Mouse (Mus musculus) lung, embryonic 14.5 days (tissue): ENCODE measurements around the gene Gm960. TPM values are rescaled to one million over a fixed set of nuclear protein-coding genes. Genes with fewer than 3 reads are reported as not detected.

ENCODE experiments used
- ATAC-seq: fragments of 200-750 bp; cut with Nextera tagmentation; 2 replicates; pipeline ENCODE4 v1.8.0; 2017; ENCODE audit warnings: mild to moderate bottlenecking, moderate TSS enrichment, moderate library complexity; ENCODE audit not compliant: insufficient read depth
- DNase-seq: peaks from one replicate; pipeline ENCODE4 v3.0.0-alpha.2; 2015
- H3K27ac ChIP-seq: fragments of 300-500 bp; sonication (generic); 2 replicates; pipeline ENCODE4 v1.5.1; 2014; ENCODE audit warnings: low read depth, mild to moderate bottlenecking, moderate library complexity
- H3K27me3 ChIP-seq: fragments of 300-500 bp; sonication (generic); 2 replicates; pipeline ENCODE4 v1.6.1; 2014; ENCODE audit warnings: low read length, control low read depth; ENCODE audit not compliant: insufficient read depth
- H3K36me3 ChIP-seq: fragments of 300-500 bp; sonication (generic); 2 replicates; pipeline ENCODE4 v1.6.1; 2014; ENCODE audit warnings: control low read depth; ENCODE audit not compliant: insufficient read depth
- H3K4me1 ChIP-seq: fragments of 300-500 bp; sonication (generic); 2 replicates; pipeline ENCODE4 v1.6.1; 2014; ENCODE audit warnings: antibody characterized with exemption, control low read depth; ENCODE audit not compliant: insufficient read depth
- H3K4me2 ChIP-seq: fragments of 300-500 bp; sonication (generic); 2 replicates; pipeline ENCODE4 v1.6.1; 2014; ENCODE audit warnings: mild to moderate bottlenecking
- H3K4me3 ChIP-seq: fragments of 300-500 bp; sonication (generic); 2 replicates; pipeline ENCODE4 v1.5.1; 2014; ENCODE audit warnings: low read depth, low read length
- H3K9ac ChIP-seq: fragments of 300-500 bp; sonication (generic); 2 replicates; pipeline ENCODE4 v1.6.1; 2014
- H3K9me3 ChIP-seq: fragments of 300-500 bp; sonication (generic); 2 replicates; pipeline ENCODE4 v1.6.1; 2016; ENCODE audit warnings: low read depth, low read length, control low read depth
- CTCF ChIP-seq: IDR thresholded peaks from 2 replicates; pipeline ENCODE4 v1.5.1; 2016; ENCODE audit warnings: antibody characterized with exemption, low read depth
- WGBS: fragments of 180-500 bp; shearing (Covaris S2); extraction: QIAGEN DNeasy Blood & Tissue Kit; methylation state at CpG from one replicate; pipeline ENCODE4 v1.1.7; 2014; 5-methylcytosine and 5-hydroxymethylcytosine counted together
- polyA plus RNA-seq: library from polyadenylated mRNA; unstranded; fragments of >200 nt; fragmentation: Nextera tagmentation; extraction: Ambion mirVana; gene quantifications from 2 replicates; pipeline ENCODE4 v1.2.1, GENCODE M21; 2014

Gene Gm960
- polyA plus RNA-seq, 1 experiment from 2014 or later: 2.9 TPM

- Histone ChIP-seq H3K9me3 (no peaks in the 10 kb centered on the region), H3K36me3 (no peaks in the 10 kb centered on the region), H3K27ac (no peak overlapping the region), H3K4me3 (no peak overlapping the region), H3K4me2 (peak overlapping the region; percentile 44), H3K4me1 (no peaks in the 10 kb centered on the region; the same call in 1 of the 2 replicates), H3K27me3 (no peaks in the 10 kb centered on the region), H3K9ac (no peak overlapping the region)
- no peak for ATAC-seq
- WGBS: 74% methylated on average over 15 of the region's 15 CpGs
- TF ChIP-seq CTCF: no peak
- DNase-seq: no peak
Measured at GRCm38 (mm10) chr19:4720112-4720511, 21.6 kb upstream of the Gm960 start.

GRCm38 (mm10) chr19:4719351-4719764 lies 20.9 kb upstream of the Gm960 start:
- 25% methylated on average over 5 of the region's 5 CpGs for WGBS
- DNase-seq: peak; percentile 15
- H3K27ac ChIP-seq: no peak overlapping the region
- no peaks in the 10 kb centered on the region; the same call in 1 of the 2 replicates for H3K4me1 ChIP-seq
- no peaks in the 10 kb centered on the region for H3K36me3 ChIP-seq
- no peak overlapping the region for H3K4me3 ChIP-seq
- no peak for TF ChIP-seq CTCF
- H3K4me2 ChIP-seq: 0 out of 2 replicates have a peak overlapping the region, but pooled peaks have one; percentile 12
- peaks cover 7% of the 10 kb centered on the region for H3K27me3 ChIP-seq
- H3K9me3 ChIP-seq: no peaks in the 10 kb centered on the region
- ATAC-seq: peak; percentile 71
- no peak overlapping the region for H3K9ac ChIP-seq

- H3K9me3 ChIP-seq: no peaks in the 10 kb centered on the region
Measured at GRCm38 (mm10) chr19:4718716-4719115, 20.2 kb upstream of the Gm960 start.

GRCm38 (mm10) chr19:4717281-4717680 lies 18.8 kb upstream of the Gm960 start:
- no peak for TF ChIP-seq CTCF
- Histone ChIP-seq H3K27ac (no peak overlapping the region), H3K4me1 (no peaks in the 10 kb centered on the region; the same call in 1 of the 2 replicates), H3K27me3 (peaks cover 27% of the 10 kb centered on the region), H3K36me3 (no peaks in the 10 kb centered on the region), H3K4me3 (no peak overlapping the region), H3K4me2 (no peak overlapping the region), H3K9ac (no peak overlapping the region), H3K9me3 (no peaks in the 10 kb centered on the region)
- ATAC-seq (no peak), DNase-seq (no peak)
- WGBS: 93% methylated on average over 2 of the region's 2 CpGs

More at GRCm38 (mm10) chr19:4718716-4719115, 20.2 kb upstream of the Gm960 start:
- H3K4me1 ChIP-seq: no peaks in the 10 kb centered on the region; the same call in 1 of the 2 replicates
- no peak overlapping the region for H3K9ac ChIP-seq
- peaks cover 13% of the 10 kb centered on the region for H3K27me3 ChIP-seq
- no peak for DNase-seq
- ATAC-seq: no peak
- H3K4me3 ChIP-seq: no peak overlapping the region
- no peaks in the 10 kb centered on the region for H3K36me3 ChIP-seq
- 27% methylated on average over 12 of the region's 12 CpGs for WGBS
- TF ChIP-seq CTCF: no peak
- peak overlapping the region; percentile 16; the same call in 1 of the 2 replicates for H3K4me2 ChIP-seq
- no peak overlapping the region for H3K27ac ChIP-seq

- Histone ChIP-seq H3K4me1 (no peaks in the 10 kb centered on the region; the same call in 1 of the 2 replicates), H3K27me3 (peaks cover 30% of the 10 kb centered on the region), H3K9me3 (no peaks in the 10 kb centered on the region), H3K9ac (no peak overlapping the region), H3K4me2 (no peak overlapping the region), H3K36me3 (no peaks in the 10 kb centered on the region), H3K4me3 (no peak overlapping the region), H3K27ac (no peak overlapping the region)
- DNase-seq (no peak), ATAC-seq (no peak)
- no peak for TF ChIP-seq CTCF
- 94% methylated on average over 14 of the region's 14 CpGs for WGBS
Measured at GRCm38 (mm10) chr19:4716756-4717155, 18.3 kb upstream of the Gm960 start.

- Histone ChIP-seq H3K4me1 (no peaks in the 10 kb centered on the region; the same call in 1 of the 2 replicates), H3K27me3 (peaks cover 46% of the 10 kb centered on the region), H3K4me3 (no peak overlapping the region), H3K27ac (no peak overlapping the region), H3K36me3 (no peaks in the 10 kb centered on the region), H3K4me2 (no peak overlapping the region), H3K9me3 (no peaks in the 10 kb centered on the region), H3K9ac (no peak overlapping the region)
- DNase-seq (no peak), ATAC-seq (no peak)
- no peak for TF ChIP-seq CTCF
- 66% methylated on average over 3 of the region's 3 CpGs for WGBS
Measured at GRCm38 (mm10) chr19:4713886-4714285, 15.4 kb upstream of the Gm960 start.

- Histone ChIP-seq H3K27me3 (peaks cover 46% of the 10 kb centered on the region), H3K4me1 (no peaks in the 10 kb centered on the region), H3K27ac (no peak overlapping the region), H3K36me3 (no peaks in the 10 kb centered on the region), H3K9ac (peak overlapping the region; percentile 52; the same call in 1 of the 2 replicates), H3K4me2 (peak overlapping the region; percentile 100), H3K9me3 (no peaks in the 10 kb centered on the region), H3K4me3 (peak overlapping the region; percentile 51)
- ATAC-seq (no peak), DNase-seq (no peak)
- TF ChIP-seq CTCF: no peak
- 33% methylated on average over 13 of the region's 13 CpGs for WGBS
Measured at GRCm38 (mm10) chr19:4712781-4713526, 14.5 kb upstream of the Gm960 start.
